Mouse (Mus musculus) gastrocnemius, postnatal 10 days (tissue): Measurements from ENCODE around the gene Thyn1. TPM values are rescaled to one million over a fixed set of nuclear protein-coding genes. Genes with fewer than 3 reads are reported as not detected.

Source experiments
- DNase-seq: peaks from one replicate; pipeline ENCODE4 v3.0.0; 2021; ENCODE audit warnings: mixed read lengths
- long read RNA-seq, 2 experiments: library from polyadenylated mRNA; stranded (forward); transcript quantifications; one replicate each; pipeline ENCODE4 v2.0.0; 2021
- total RNA-seq, 2 experiments: library from RNA; stranded (reverse); gene quantifications; 2 replicates each; pipeline ENCODE4 v1.2.3; 2021

Thyn1 gene
- 10 to 100 TPM; 35.2 to 37.4 TPM for total RNA-seq
- long read RNA-seq, experiment 1, partial matches to known transcripts: 2 of 7 reads
- long read RNA-seq, experiment 1, other reads (novel, unspliced or antisense): 0 of 7 reads
- long read RNA-seq, experiment 2, partial matches to known transcripts: 2 of 4 reads
- long read RNA-seq, experiment 2, other reads (novel, unspliced or antisense): 0 of 4 reads

GRCm38 (mm10) chr9:26999461-27000395 lies at the start of gene Thyn1, which contains the start of gene Acad8:
Gene Thyn1, plus strand, starts transcription at chr9:26999710.
Gene Acad8, minus strand, starts transcription at chr9:26999566.
- peak; percentile 93 for DNase-seq

GRCm38 (mm10) chr9:26977754-26978153 lies 21.8 kb upstream of the Thyn1 start:
- DNase-seq: no peak

- DNase-seq: no peak
Observed at GRCm38 (mm10) chr9:26978776-26979175, 20.7 kb upstream of the Thyn1 start.

- DNase-seq: no peak
Observed at GRCm38 (mm10) chr9:26985090-26985613, 14.4 kb upstream of the Thyn1 start.

GRCm38 (mm10) chr9:26985668-26986277 lies 13.7 kb upstream of the Thyn1 start:
- DNase-seq: no peak

GRCm38 (mm10) chr9:26990181-26990580 lies 9.3 kb upstream of the Thyn1 start:
- DNase-seq: no peak

GRCm38 (mm10) chr9:26993118-26993517 lies 6.4 kb upstream of the Thyn1 start:
- DNase-seq: no peak

GRCm38 (mm10) chr9:26993900-26994299 lies 5.6 kb upstream of the Thyn1 start:
- DNase-seq: no peak

GRCm38 (mm10) chr9:26997062-26997461 lies 2.4 kb upstream of the Thyn1 start:
- no peak for DNase-seq

- no peak for DNase-seq
Observed at GRCm38 (mm10) chr9:26997501-26997900, 2.0 kb upstream of the Thyn1 start.

GRCm38 (mm10) chr9:26998669-26999460 lies 645 bp upstream of the Thyn1 start:
- DNase-seq: no peak

- DNase-seq: no peak
Observed at GRCm38 (mm10) chr9:27005231-27005630, 5.7 kb downstream of the Thyn1 start.

GRCm38 (mm10) chr9:27005933-27006332 lies 6.4 kb downstream of the Thyn1 start:
- no peak for DNase-seq

GRCm38 (mm10) chr9:27006866-27007265 lies 7.4 kb downstream of the Thyn1 start:
- DNase-seq: no peak

- DNase-seq: no peak
Observed at GRCm38 (mm10) chr9:27009231-27009630, 9.7 kb downstream of the Thyn1 start.

GRCm38 (mm10) chr9:27011572-27011971 lies 12.1 kb downstream of the Thyn1 start:
- DNase-seq: no peak

- no peak for DNase-seq
Observed at GRCm38 (mm10) chr9:27018961-27019360, 19.5 kb downstream of the Thyn1 start.

GRCm38 (mm10) chr9:27023681-27024080 lies 24.2 kb downstream of the Thyn1 start:
- no peak for DNase-seq

GRCm38 (mm10) chr9:27026708-27027107 lies 27.2 kb downstream of the Thyn1 start:
- no peak for DNase-seq

- peak; percentile 54 for DNase-seq
Observed at GRCm38 (mm10) chr9:27029022-27029827, 29.7 kb downstream of the Thyn1 start.
